Mouse (Mus musculus): ENCODE measurements at regions not wholly inside any gene's neighbourhood (a gene's known extent, or its start where the extent isn't known, plus 50 kb on each side); places are given as distances from the start of the nearest gene placed in this dataset.

DNA sequence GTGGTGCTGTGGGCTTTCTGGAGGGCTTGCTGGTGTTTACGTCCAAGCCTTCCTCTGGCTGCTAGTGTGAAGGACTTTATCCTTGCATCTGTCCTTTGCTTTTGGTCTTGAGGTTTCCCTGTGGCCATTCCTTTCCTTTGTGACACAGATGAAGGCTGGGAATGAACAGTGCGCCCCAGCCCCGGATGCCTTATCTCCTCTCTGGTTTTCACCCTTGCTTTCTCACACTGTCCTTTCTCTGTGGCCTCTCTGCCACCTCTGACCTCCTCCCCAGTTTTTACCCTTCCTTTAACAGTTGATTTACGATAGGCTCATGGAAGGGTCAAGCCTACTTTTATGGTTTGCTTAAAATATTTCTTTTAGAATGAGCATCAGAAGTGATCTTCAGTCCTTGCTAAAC lies 53.2 kb downstream of the Gas1 start:
- Histone ChIP-seq H3K27me3 (ENCODE audit: poor library complexity, severe bottlenecking) (peaks cover 28% of the 10 kb centered on the region), H3K36me3 (replicated peaks) (no peaks in the 10 kb centered on the region), H3K9me3 (peaks cover 1% of the 10 kb centered on the region; the same call in 1 of the 2 replicates), H3K27ac (peak overlapping the region; percentile 64; the same call in 1 of the 2 replicates), H3K4me3 (no peak overlapping the region), H3K4me1 (peaks cover 64% of the 10 kb centered on the region)
- no peak for DNase-seq (ENCODE audit: extremely low spot score, low spot score)
- 52% methylated on average over 4 of the region's 4 CpGs for WGBS

DNA sequence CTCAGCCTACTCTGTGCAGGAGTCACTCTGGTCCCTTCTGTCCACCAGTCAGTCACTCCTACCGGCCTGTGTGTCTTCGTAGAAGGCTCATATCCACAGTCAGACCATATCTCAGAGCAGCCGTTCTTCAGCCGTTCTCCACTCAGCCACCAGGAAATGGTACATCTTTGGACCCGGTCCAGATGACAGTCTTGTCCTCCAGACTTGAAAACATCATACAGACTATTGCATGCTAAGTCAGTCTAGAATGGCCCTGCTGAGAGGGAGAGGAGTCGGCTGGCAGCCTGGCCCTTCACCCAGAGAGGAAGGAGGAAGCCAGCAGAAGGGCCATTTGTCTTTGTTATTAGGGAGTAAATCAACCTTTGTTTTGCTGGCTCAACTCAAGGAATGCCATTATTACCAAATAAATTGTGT lies 54.0 kb downstream of the Gas1 start:
- H3K9me3 ChIP-seq, result peaks cover 8% of the 10 kb centered on the region; the same call in 1 of the 2 replicates
- H3K27me3 ChIP-seq (ENCODE audit: poor library complexity, severe bottlenecking), result peaks cover 28% of the 10 kb centered on the region
- no peaks in the 10 kb centered on the region for H3K36me3 ChIP-seq (replicated peaks)
- H3K27ac ChIP-seq, result peak overlapping the region; percentile 83
- peaks cover 64% of the 10 kb centered on the region for H3K4me1 ChIP-seq
- no peak for DNase-seq (ENCODE audit: extremely low spot score, low spot score)
- 71% methylated on average over 6 of the region's 6 CpGs for WGBS
- H3K4me3 ChIP-seq, result no peak overlapping the region

DNA sequence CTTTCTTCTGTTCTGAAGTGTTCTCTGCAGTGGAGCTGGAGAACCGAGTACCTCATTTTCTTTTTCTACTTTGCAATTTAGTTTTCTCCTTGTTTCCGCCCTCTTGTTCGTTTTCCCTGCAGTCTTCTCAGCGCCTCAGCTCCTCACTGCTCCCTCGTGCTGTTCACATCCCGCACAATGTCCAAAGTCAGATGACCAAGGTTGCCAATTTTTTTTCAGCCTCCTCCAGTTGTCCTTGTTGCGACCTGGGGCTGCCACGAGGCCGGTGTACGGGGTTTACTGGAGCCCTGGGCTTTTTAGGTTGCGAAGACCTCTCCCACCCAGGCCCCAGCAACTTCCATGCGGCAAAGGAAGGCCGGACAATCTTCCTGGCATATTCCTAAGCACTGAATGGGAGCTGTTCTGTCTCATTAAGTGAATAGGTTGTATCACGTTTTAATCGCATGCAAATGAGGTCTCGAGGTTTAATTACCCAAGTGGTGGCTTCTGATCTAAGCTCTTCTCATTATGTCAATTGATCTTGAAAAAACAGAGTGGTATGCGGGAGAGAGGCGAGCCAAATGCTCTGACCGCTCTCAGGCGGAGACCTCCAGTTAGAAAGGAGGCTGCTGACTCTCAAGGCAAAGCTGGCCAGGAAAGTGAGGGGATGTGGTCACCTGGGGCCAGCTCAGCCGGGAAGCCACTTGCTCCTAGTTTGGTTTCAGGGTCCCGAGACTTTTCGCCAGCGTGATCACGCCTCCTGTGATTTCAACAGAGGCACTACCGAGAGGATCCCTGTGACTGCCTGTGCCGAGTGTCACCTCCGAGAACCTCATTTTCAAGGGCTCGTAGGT lies 54.6 kb downstream of the Gas1 start:
- H3K27me3 ChIP-seq (ENCODE audit: poor library complexity, severe bottlenecking), result peaks cover 25% of the 10 kb centered on the region
- 55% methylated on average over 29 of the region's 29 CpGs for WGBS
- DNase-seq (ENCODE audit: extremely low spot score, low spot score), result peak; percentile 30
- peaks cover 8% of the 10 kb centered on the region; the same call in 1 of the 2 replicates for H3K9me3 ChIP-seq
- H3K4me1 ChIP-seq, result peaks cover 58% of the 10 kb centered on the region
- H3K4me3 ChIP-seq, result no peak overlapping the region; the same call in 1 of the 2 replicates
- no peaks in the 10 kb centered on the region for H3K36me3 ChIP-seq (replicated peaks)
- H3K27ac ChIP-seq, result peak overlapping the region; percentile 83

DNA sequence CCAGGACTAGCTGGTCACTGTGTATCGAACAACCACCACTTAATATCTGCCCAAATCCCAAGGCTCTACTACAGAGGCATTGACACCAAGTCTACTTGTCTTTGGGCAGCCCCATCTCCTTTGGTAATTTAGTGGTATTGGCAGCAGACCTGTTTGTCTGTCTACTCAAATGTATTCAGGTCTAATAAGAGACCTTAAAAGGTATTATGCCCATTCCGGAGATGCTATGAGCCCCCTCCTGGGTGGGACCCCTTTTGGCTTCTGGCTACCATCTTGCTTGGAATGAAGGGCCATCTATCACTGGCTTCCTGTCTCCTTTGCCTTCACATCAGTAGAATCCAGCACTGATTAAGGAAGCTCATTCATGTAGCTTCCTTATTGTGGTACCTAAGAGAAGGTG lies 65.7 kb downstream of the Gas1 start:
- Histone ChIP-seq H3K27me3 (ENCODE audit: poor library complexity, severe bottlenecking) (no peaks in the 10 kb centered on the region), H3K4me1 (peaks cover 26% of the 10 kb centered on the region), H3K27ac (peak overlapping the region; percentile 91), H3K4me3 (no peak overlapping the region), H3K9me3 (no peaks in the 10 kb centered on the region), H3K36me3 (replicated peaks) (no peaks in the 10 kb centered on the region)
- DNase-seq (ENCODE audit: extremely low spot score, low spot score), result no peak
- 90% methylated on average over 2 of the region's 2 CpGs for WGBS

DNA sequence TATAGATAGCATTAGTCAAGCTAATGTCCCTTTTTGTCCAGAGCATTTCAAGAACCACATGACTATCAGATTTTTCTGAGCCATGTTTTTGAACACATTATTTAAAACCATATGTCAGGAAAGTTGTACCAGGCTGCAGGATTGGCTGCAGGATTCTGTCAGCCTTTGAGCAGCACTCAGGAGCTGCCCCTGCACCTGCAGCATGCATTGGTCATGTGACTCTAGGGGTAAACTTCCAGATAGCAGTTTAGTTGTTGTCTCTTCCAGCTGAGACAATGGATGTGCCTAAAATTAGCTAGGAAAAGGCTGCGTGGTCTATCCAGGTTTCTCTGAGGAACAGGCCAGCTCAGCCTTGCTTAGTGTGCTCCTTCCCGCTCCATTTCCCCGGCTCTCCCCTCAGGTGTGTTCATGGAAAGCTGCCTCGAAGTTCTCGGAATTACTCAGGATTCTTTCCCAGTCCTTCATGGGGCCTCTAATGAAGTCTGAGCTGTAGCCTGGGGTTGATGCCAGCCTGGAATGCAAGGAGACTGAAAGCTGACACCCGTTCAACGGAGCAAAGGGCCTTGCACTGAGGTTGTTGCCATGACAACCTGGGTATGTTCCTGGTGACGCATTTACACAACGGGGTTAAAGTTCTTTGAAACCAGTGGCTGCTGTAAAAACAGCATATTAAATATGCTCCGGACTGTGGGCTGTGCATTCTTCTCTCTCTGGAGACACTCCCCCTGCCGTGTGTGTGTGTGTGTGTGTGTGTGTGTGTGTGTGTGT lies 66.9 kb downstream of the Gas1 start:
- H3K27me3 ChIP-seq (ENCODE audit: poor library complexity, severe bottlenecking), result no peaks in the 10 kb centered on the region
- peaks cover 26% of the 10 kb centered on the region for H3K4me1 ChIP-seq
- H3K36me3 ChIP-seq (replicated peaks), result no peaks in the 10 kb centered on the region
- 0 out of 2 replicates have a peak, but pooled peaks cover 1% of the 10 kb centered on the region for H3K9me3 ChIP-seq
- H3K27ac ChIP-seq, result peak overlapping the region; percentile 91
- 2% methylated on average over 10 of the region's 11 CpGs for WGBS
- H3K4me3 ChIP-seq, result peak overlapping the region; percentile 27
- DNase-seq (ENCODE audit: extremely low spot score, low spot score), result peak; percentile 86

DNA sequence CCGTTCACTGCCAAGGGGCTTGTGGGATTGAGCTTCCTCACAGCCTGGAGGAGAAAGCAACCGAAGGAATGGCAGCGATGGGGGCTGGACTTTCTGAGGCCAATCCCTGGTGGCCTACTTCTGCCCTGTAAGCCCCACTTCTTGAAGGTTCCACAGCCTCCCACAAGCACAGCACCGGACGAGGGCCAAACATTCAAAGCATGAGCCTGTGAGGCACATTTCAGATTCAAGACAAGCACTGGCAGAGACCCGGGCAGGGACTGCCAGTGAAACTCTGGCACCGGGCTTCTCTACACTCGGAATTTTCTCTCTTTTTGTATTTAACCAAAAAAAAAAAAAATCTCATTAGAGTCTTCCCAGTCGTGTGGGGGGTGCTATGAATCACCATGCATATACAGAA lies 71.9 kb downstream of the Gas1 start:
- 0 out of 2 replicates have a peak overlapping the region, but pooled peaks have one; percentile 37 for H3K27ac ChIP-seq
- DNase-seq (ENCODE audit: extremely low spot score, low spot score), result no peak
- peaks cover 12% of the 10 kb centered on the region; the same call in 1 of the 2 replicates for H3K9me3 ChIP-seq
- no peaks in the 10 kb centered on the region for H3K36me3 ChIP-seq (replicated peaks)
- H3K27me3 ChIP-seq (ENCODE audit: poor library complexity, severe bottlenecking), result no peaks in the 10 kb centered on the region
- no peak overlapping the region for H3K4me3 ChIP-seq
- 91% methylated on average over 9 of the region's 9 CpGs for WGBS
- peaks cover 25% of the 10 kb centered on the region for H3K4me1 ChIP-seq

DNA sequence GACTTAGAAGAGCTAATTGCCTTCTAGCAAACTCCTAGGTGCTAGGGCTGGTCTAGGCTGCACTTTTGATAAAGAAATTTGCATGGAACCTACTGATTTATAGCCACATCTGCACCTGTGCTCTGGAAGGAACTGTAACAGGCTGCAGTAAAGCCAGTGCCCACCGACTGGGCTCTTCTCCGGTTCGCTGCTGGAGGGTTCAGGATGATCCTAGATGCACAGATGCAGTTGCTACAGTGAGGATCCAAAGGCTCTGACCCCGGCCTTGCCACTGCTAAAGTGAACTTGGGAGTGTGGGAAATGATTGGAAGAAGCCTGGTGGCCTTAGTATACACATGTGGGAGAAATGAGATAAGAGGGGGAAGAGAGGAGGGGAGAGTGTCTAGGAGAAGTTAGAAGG lies 75.5 kb downstream of the Gas1 start:
- Histone ChIP-seq H3K36me3 (replicated peaks) (no peaks in the 10 kb centered on the region), H3K27ac (peak overlapping the region; percentile 32), H3K9me3 (peaks cover 12% of the 10 kb centered on the region; the same call in 1 of the 2 replicates), H3K27me3 (ENCODE audit: poor library complexity, severe bottlenecking) (no peaks in the 10 kb centered on the region), H3K4me3 (no peak overlapping the region), H3K4me1 (peaks cover 27% of the 10 kb centered on the region)
- no peak for DNase-seq (ENCODE audit: extremely low spot score, low spot score)
- WGBS, result 81% methylated on average over 4 of the region's 4 CpGs

DNA sequence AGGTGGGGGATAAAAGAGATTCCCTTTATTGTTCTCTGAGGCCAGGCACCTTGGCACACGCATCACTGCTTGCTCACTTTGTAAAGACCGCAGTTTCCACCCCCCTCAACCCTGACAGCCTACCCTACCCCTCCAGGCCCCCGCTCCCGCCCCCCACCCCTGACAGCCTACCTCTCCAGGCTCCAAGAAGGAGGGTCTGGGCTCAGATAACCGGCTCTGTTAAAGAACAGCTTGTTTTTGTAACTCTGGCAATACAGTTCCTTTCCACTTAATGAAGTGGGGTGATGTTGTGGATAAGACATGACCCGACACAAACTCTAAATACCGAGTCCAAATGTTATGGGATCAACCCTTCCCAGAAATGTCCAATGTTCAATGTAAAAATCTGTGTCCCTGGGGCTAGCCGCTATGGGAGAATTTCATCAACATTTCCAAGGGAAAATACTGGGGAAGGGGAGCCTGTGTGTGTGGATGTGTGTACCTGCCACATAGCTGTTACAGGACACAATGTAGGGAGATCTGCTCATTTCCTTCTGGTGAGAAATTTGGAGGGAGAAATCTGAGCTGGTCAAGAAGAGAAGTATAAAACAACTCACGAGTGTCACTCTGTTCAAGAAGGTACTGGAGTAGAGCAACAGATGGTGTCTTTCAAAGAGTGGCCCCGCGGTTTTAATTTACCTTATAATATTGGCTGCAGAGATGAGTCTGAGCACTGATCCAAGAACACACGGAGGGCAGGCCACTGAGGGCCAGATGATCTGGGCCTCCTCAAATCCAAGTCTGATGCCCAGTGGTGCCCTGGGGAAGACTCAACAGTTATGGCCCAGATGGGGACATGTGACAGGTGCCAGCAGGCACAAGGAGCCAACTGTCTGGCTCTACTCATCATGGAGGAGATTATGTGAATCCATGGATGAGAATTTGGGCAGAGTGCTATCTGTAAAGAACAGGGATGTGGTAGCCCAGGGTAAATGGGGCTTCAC lies 76.7 kb downstream of the Gas1 start:
- H3K9me3 ChIP-seq, result peaks cover 12% of the 10 kb centered on the region; the same call in 1 of the 2 replicates
- WGBS, result 89% methylated on average over 12 of the region's 12 CpGs
- no peak overlapping the region for H3K4me3 ChIP-seq
- peak overlapping the region; percentile 56; the same call in 1 of the 2 replicates for H3K27ac ChIP-seq
- H3K36me3 ChIP-seq (replicated peaks), result no peaks in the 10 kb centered on the region
- peaks cover 35% of the 10 kb centered on the region for H3K4me1 ChIP-seq
- no peaks in the 10 kb centered on the region for H3K27me3 ChIP-seq (ENCODE audit: poor library complexity, severe bottlenecking)
- DNase-seq (ENCODE audit: extremely low spot score, low spot score), result no peak

DNA sequence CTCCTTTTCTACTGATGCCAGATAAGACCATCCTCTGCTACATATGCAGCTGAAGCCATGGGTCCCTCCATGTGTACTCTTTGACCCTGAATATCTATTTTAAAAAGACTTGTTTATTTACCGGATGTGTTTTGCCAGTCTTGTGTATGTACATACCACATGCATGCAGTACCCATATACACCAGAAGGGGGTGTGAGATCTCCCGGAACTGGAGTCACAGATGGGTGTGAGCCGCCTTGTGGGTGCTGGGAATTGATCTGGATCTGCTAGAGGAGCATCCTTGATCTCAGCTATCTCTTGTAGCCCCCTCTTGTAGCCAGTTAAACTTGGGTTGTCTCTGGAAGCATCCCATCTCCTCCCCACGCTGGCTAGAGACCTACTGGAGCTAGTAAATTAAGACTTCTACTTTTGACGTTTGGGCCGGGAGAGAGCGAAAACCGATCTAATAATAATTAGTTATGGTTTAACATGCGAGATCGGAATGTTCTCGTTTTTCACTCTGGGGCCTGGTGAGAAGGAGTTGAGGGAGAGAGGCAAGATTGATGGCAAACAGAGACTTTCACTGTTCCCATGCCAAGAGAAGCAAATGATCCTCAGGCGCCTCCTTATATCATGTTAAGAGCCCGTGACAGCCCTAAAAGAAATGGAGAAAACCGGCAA lies 77.6 kb downstream of the Gas1 start:
- no peak overlapping the region for H3K4me3 ChIP-seq
- 90% methylated on average over 14 of the region's 14 CpGs for WGBS
- peaks cover 37% of the 10 kb centered on the region for H3K4me1 ChIP-seq
- peaks cover 8% of the 10 kb centered on the region; the same call in 1 of the 2 replicates for H3K9me3 ChIP-seq
- DNase-seq (ENCODE audit: extremely low spot score, low spot score), result no peak
- no peaks in the 10 kb centered on the region for H3K27me3 ChIP-seq (ENCODE audit: poor library complexity, severe bottlenecking)
- H3K27ac ChIP-seq, result peak overlapping the region; percentile 56; the same call in 1 of the 2 replicates
- no peaks in the 10 kb centered on the region for H3K36me3 ChIP-seq (replicated peaks)

DNA sequence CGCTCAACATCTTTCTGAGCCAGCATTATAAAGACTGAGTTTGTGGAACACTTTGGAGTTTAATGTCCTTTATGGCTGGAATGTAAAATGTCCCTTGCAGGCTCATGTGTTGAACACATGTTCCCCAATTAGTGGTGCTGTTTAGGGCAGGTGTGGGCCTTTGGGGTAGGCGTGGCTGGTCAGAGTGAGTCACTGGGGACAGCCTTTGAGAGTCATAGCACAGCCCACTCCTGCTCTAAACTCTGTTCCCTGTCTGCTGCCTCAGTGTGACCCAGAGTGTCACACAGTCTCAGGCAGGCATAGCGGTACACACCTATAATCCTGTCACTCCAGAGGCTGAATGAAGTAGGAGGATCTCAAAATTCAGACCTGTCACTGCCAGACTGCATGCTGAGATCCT lies 78.8 kb downstream of the Gas1 start:
- Histone ChIP-seq H3K36me3 (replicated peaks) (no peaks in the 10 kb centered on the region), H3K4me3 (no peak overlapping the region), H3K9me3 (peaks cover under 1% of the 10 kb centered on the region; the same call in 1 of the 2 replicates), H3K27me3 (ENCODE audit: poor library complexity, severe bottlenecking) (no peaks in the 10 kb centered on the region), H3K27ac (peak overlapping the region; percentile 25; the same call in 1 of the 2 replicates), H3K4me1 (peaks cover 37% of the 10 kb centered on the region)
- DNase-seq (ENCODE audit: extremely low spot score, low spot score), result no peak
- 79% methylated on average over 3 of the region's 3 CpGs for WGBS

DNA sequence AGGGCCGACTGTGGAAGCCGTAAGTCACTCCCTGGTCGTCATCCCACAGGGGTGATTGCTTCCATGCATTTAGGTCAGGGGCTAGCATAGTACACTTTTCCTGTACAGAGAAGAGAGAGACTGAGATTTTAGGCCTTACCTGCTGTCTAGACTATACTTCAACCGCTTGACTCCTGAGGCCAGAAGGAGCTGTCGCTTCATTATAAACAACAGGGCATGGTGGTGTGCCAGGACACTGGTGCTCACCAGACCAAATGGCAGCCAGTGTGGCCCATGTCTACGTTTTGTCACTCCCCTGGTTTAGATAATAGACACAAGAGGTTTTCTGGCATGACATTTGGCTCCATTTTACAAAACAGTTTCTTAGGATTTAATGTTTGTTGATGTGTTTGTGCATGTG lies 79.4 kb downstream of the Gas1 start:
- H3K27me3 ChIP-seq (ENCODE audit: poor library complexity, severe bottlenecking), result no peaks in the 10 kb centered on the region
- no peak overlapping the region for H3K4me3 ChIP-seq
- H3K27ac ChIP-seq, result peak overlapping the region; percentile 12; the same call in 1 of the 2 replicates
- no peaks in the 10 kb centered on the region for H3K36me3 ChIP-seq (replicated peaks)
- no peaks in the 10 kb centered on the region; the same call in 1 of the 2 replicates for H3K9me3 ChIP-seq
- 87% methylated on average over 6 of the region's 6 CpGs for WGBS
- no peak for DNase-seq (ENCODE audit: extremely low spot score, low spot score)
- H3K4me1 ChIP-seq, result peaks cover 34% of the 10 kb centered on the region

Measured in forebrain, embryonic 10.5 days (tissue).